Mouse (Mus musculus) heart, embryonic 10.5 days (tissue): ENCODE measurements around the gene Skil. TPM values are rescaled to one million over a fixed set of nuclear protein-coding genes. Genes with fewer than 3 reads are reported as not detected.

Experiments
- polyA plus RNA-seq: library from polyadenylated mRNA; unstranded; fragments of >200 nt; fragmentation: Nextera tagmentation; extraction: Ambion mirVana; gene quantifications from 2 replicates; pipeline ENCODE4 v1.2.1, GENCODE M21; 2016

The Skil gene
- polyA plus RNA-seq, 1 experiment from 2014 or later, result 22.0 TPM

Other genes starting within 250 kb of the Skil start
- gene Gpr160, start 239.1 kb upstream of the Skil start, polyA plus RNA-seq, result 0.33 and 0.51 TPM in 2 replicates
- gene Phc3, start 125.6 kb upstream of the Skil start, polyA plus RNA-seq, result 4.7 and 5.3 TPM in 2 replicates
- 23.2 and 32.7 TPM in 2 replicates for gene Prkci, start 99.3 kb upstream of the Skil start, polyA plus RNA-seq
- gene Cldn11, start 54.9 kb downstream of the Skil start, polyA plus RNA-seq, result 1.4 and 4.2 TPM in 2 replicates
- gene Slc7a14, start 215.3 kb downstream of the Skil start, polyA plus RNA-seq, result 0.43 and 0.46 TPM in 2 replicates